Mouse (Mus musculus): ENCODE data around the gene Ift81. TPM values are rescaled to one million over a fixed set of nuclear protein-coding genes. Genes with fewer than 3 reads are reported as not detected.
"Not testable (repeated sequence)": the region's sequence is repeated elsewhere in the genome, so short reads cannot be mapped to it uniquely, and the experiment has no call there.

The Ift81 gene
- polyA plus RNA-seq (2015; fragmentation: Nextera tagmentation; extraction: Ambion mirVana), result 41.4 and 44.8 TPM in 2 replicates

GRCm38 (mm10) chr5:122613908-122614732 lies at the start of gene Ift81:
Gene Ift81 (minus strand): TSS chr5:122614518.
- no peaks in the 10 kb centered on the region for H3K27me3 ChIP-seq
- H3K9ac ChIP-seq, result peak within 1 kb of the TSS; percentile 83
- H3K27ac ChIP-seq (replicated peaks), result peak within 1 kb of the TSS; percentile 92
- peaks cover 16% of the 10 kb centered on the region for H3K4me1 ChIP-seq
- no peaks in the 10 kb centered on the region for H3K9me3 ChIP-seq (replicated peaks)
- peaks cover 3% of the 10 kb centered on the region for H3K36me3 ChIP-seq
- WGBS, result 2% methylated on average over 67 of the region's 67 CpGs
- ATAC-seq (ENCODE audit: insufficient number of reproducible peaks, low FRiP score, low TSS enrichment, low read depth), result peak; percentile 87
- peak within 1 kb of the TSS; percentile 87 for H3K4me3 ChIP-seq (replicated peaks)
- H3K4me2 ChIP-seq (replicated peaks), result peak within 1 kb of the TSS; percentile 63

DNA sequence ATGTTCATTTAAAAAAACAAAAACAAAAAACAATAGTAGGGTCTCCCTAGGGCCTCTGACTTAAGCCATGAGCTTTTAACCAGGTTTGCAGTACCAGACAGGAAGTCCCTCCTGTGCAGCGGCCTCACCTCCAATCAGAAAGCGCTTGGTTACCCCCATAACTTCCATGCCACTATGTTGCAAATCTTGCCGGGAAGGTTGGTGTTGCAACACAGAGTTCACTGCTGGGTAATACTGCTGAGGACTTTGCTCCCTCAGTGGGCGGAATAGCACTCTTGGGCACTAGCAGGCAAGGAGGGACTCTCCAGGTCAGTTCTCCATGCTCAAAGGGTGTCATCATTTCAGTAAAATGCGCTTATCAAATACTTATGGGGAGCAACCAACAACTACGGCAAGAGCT lies 48.2 kb upstream of the Ift81 start:
- WGBS, result 97% methylated on average over 6 of the region's 6 CpGs
- no peak overlapping the region for H3K4me3 ChIP-seq (replicated peaks)
- H3K27ac ChIP-seq (replicated peaks), result no peak overlapping the region
- no peaks in the 10 kb centered on the region for H3K9me3 ChIP-seq (replicated peaks)
- ATAC-seq (ENCODE audit: insufficient number of reproducible peaks, low FRiP score, low TSS enrichment, low read depth), result no peak
- H3K9ac ChIP-seq, result no peak overlapping the region
- H3K4me2 ChIP-seq (replicated peaks), result no peak overlapping the region
- H3K4me1 ChIP-seq, result no peaks in the 10 kb centered on the region
- H3K27me3 ChIP-seq, result no peaks in the 10 kb centered on the region
- no peaks in the 10 kb centered on the region for H3K36me3 ChIP-seq

DNA sequence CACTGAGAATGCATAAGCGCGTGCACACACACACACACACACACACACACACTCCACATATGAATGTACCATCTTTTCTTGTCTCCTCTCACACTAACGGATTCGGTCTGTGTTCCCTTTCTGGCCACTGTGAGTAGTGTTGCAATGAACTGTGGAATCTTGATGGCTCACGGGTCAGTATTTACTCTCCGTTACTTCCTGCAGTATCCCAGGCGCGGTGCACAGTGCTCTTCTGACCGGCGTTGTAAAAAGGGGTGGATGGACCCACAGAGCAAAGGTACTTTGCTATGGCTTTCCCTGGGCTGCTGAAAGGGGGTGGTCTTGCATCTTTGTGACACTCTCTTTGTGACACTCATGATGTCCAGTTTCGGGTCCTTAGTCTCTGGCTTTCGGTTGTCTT lies 42.5 kb upstream of the Ift81 start:
- Histone ChIP-seq H3K9ac (no peak overlapping the region), H3K4me2 (replicated peaks) (no peak overlapping the region), H3K9me3 (replicated peaks) (no peaks in the 10 kb centered on the region), H3K36me3 (no peaks in the 10 kb centered on the region), H3K4me1 (peaks cover 21% of the 10 kb centered on the region), H3K27ac (replicated peaks) (no peak overlapping the region), H3K27me3 (no peaks in the 10 kb centered on the region), H3K4me3 (replicated peaks) (no peak overlapping the region)
- no peak for ATAC-seq (ENCODE audit: insufficient number of reproducible peaks, low FRiP score, low TSS enrichment, low read depth)
- WGBS, result 94% methylated on average over 12 of the region's 12 CpGs

DNA sequence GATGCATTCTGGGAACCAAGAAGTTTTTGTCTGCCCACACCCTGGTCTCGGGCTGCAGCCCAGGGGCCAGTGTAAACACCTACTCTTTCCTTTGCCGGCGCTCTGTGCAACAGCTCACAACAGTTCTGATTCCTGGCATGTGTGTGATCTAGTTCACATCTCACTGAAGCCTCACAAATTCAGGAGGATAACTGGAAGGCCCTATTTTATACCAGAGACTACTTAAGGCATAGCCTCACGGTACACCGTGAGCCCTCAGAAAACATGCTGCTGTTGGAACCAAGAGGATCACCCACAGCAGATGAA lies 39.9 kb upstream of the Ift81 start:
- H3K9ac ChIP-seq, result no peak overlapping the region
- H3K27me3 ChIP-seq, result no peaks in the 10 kb centered on the region
- H3K36me3 ChIP-seq, result no peaks in the 10 kb centered on the region
- no peaks in the 10 kb centered on the region for H3K9me3 ChIP-seq (replicated peaks)
- H3K4me2 ChIP-seq (replicated peaks), result no peak overlapping the region
- 49% methylated on average over 5 of the region's 5 CpGs for whole genome bisulfite sequencing
- ATAC-seq (ENCODE audit: insufficient number of reproducible peaks, low FRiP score, low TSS enrichment, low read depth), result no peak
- peaks cover 21% of the 10 kb centered on the region for H3K4me1 ChIP-seq
- no peak overlapping the region for H3K4me3 ChIP-seq (replicated peaks)
- H3K27ac ChIP-seq (replicated peaks), result 0 out of 2 replicates have a peak overlapping the region, but pooled peaks have one; percentile 29

GRCm38 (mm10) chr5:122653446-122654267 lies 39.3 kb upstream of the Ift81 start:
- Histone ChIP-seq H3K9ac (no peak overlapping the region), H3K4me3 (replicated peaks) (no peak overlapping the region), H3K4me1 (peaks cover 21% of the 10 kb centered on the region), H3K27ac (replicated peaks) (0 out of 2 replicates have a peak overlapping the region, but pooled peaks have one; percentile 29), H3K27me3 (no peaks in the 10 kb centered on the region), H3K4me2 (replicated peaks) (no peak overlapping the region), H3K9me3 (replicated peaks) (no peaks in the 10 kb centered on the region), H3K36me3 (no peaks in the 10 kb centered on the region)
- peak; percentile 72; the same call in 1 of the 2 replicates for ATAC-seq (ENCODE audit: insufficient number of reproducible peaks, low FRiP score, low TSS enrichment, low read depth)
- 27% methylated on average over 15 of the region's 15 CpGs for WGBS

- WGBS, result 67% methylated on average over 10 of the region's 10 CpGs
Measured at GRCm38 (mm10) chr5:122653112-122653445, 38.8 kb upstream of the Ift81 start.

DNA sequence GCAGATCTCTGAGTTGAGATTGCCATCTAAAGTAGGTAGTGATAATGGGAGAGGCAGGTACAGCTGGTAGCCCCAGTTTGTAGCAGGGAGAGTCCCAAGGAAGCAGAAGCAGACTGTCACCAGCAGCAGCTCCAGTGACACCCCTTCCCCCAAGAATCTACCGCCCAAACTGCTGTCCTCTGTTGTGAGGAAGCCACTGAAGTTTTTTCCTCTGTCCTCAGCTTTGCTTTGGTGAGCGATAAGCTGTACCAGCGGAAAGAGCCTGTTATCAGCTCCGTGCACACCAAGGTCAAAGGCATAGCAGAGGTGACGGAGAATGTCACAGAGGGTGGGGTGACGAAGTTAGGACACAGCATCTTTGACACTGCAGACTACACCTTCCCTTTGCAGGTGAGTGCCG lies 38.2 kb upstream of the Ift81 start:
- Histone ChIP-seq H3K27me3 (no peaks in the 10 kb centered on the region), H3K36me3 (no peaks in the 10 kb centered on the region), H3K9ac (no peak overlapping the region), H3K4me2 (replicated peaks) (no peak overlapping the region), H3K9me3 (replicated peaks) (no peaks in the 10 kb centered on the region), H3K4me1 (peaks cover 21% of the 10 kb centered on the region), H3K4me3 (replicated peaks) (no peak overlapping the region), H3K27ac (replicated peaks) (no peak overlapping the region)
- WGBS, result 77% methylated on average over 7 of the region's 7 CpGs
- ATAC-seq (ENCODE audit: insufficient number of reproducible peaks, low FRiP score, low TSS enrichment, low read depth), result no peak

More at GRCm38 (mm10) chr5:122653112-122653445, 38.8 kb upstream of the Ift81 start:
- H3K4me1 ChIP-seq, result peaks cover 21% of the 10 kb centered on the region
- H3K4me3 ChIP-seq (replicated peaks), result no peak overlapping the region
- H3K4me2 ChIP-seq (replicated peaks), result no peak overlapping the region
- H3K27ac ChIP-seq (replicated peaks), result 0 out of 2 replicates have a peak overlapping the region, but pooled peaks have one; percentile 14
- no peak overlapping the region for H3K9ac ChIP-seq
- H3K36me3 ChIP-seq, result no peaks in the 10 kb centered on the region
- no peaks in the 10 kb centered on the region for H3K9me3 ChIP-seq (replicated peaks)
- no peaks in the 10 kb centered on the region for H3K27me3 ChIP-seq
- no peak for ATAC-seq (ENCODE audit: insufficient number of reproducible peaks, low FRiP score, low TSS enrichment, low read depth)

DNA sequence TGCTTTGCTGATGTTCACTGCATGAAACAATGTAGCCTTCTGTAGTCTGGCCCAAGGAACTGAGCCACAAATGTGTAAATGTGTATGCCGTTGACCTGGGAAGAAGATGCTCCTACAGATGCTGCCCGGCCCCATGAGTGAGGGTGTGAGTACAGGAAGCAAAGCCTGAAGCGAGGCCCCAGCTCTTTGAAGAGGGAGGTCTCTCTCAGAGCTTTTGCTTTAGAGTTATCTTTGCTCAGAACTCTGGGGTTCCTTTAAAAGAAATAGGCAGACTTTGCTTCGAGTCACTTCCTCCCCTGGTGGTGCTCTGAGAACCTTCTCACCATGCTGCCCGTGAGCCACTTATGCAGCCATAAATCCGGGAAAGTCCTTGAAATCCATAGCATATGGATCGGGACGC lies 35.8 kb upstream of the Ift81 start:
- Histone ChIP-seq H3K27me3 (no peaks in the 10 kb centered on the region), H3K4me1 (peaks cover 24% of the 10 kb centered on the region), H3K4me2 (replicated peaks) (no peak overlapping the region), H3K27ac (replicated peaks) (no peak overlapping the region), H3K9ac (no peak overlapping the region), H3K36me3 (no peaks in the 10 kb centered on the region), H3K4me3 (replicated peaks) (no peak overlapping the region), H3K9me3 (replicated peaks) (no peaks in the 10 kb centered on the region)
- no peak for ATAC-seq (ENCODE audit: insufficient number of reproducible peaks, low FRiP score, low TSS enrichment, low read depth)
- 85% methylated on average over 8 of the region's 8 CpGs for WGBS

GRCm38 (mm10) chr5:122649264-122649663 lies 34.9 kb upstream of the Ift81 start:
- peaks cover 21% of the 10 kb centered on the region for H3K4me1 ChIP-seq
- no peak for ATAC-seq (ENCODE audit: insufficient number of reproducible peaks, low FRiP score, low TSS enrichment, low read depth)
- H3K27ac ChIP-seq (replicated peaks), result no peak overlapping the region
- no peaks in the 10 kb centered on the region for H3K27me3 ChIP-seq
- H3K4me3 ChIP-seq (replicated peaks), result no peak overlapping the region
- H3K36me3 ChIP-seq, result no peaks in the 10 kb centered on the region
- 74% methylated on average over 8 of the region's 8 CpGs for WGBS
- no peak overlapping the region for H3K4me2 ChIP-seq (replicated peaks)
- H3K9ac ChIP-seq, result no peak overlapping the region
- no peaks in the 10 kb centered on the region for H3K9me3 ChIP-seq (replicated peaks)

GRCm38 (mm10) chr5:122647952-122648374 lies 33.6 kb upstream of the Ift81 start:
- H3K4me3 ChIP-seq (replicated peaks); H3K9ac ChIP-seq; H3K9me3 ChIP-seq (replicated peaks); H3K4me2 ChIP-seq (replicated peaks); H3K27me3 ChIP-seq; H3K36me3 ChIP-seq; ATAC-seq (ENCODE audit: insufficient number of reproducible peaks, low FRiP score, low TSS enrichment, low read depth); H3K27ac ChIP-seq (replicated peaks): not testable (repeated sequence)
- peaks cover 14% of the 10 kb centered on the region for H3K4me1 ChIP-seq
- WGBS, result 94% methylated on average over 14 of the region's 14 CpGs

DNA sequence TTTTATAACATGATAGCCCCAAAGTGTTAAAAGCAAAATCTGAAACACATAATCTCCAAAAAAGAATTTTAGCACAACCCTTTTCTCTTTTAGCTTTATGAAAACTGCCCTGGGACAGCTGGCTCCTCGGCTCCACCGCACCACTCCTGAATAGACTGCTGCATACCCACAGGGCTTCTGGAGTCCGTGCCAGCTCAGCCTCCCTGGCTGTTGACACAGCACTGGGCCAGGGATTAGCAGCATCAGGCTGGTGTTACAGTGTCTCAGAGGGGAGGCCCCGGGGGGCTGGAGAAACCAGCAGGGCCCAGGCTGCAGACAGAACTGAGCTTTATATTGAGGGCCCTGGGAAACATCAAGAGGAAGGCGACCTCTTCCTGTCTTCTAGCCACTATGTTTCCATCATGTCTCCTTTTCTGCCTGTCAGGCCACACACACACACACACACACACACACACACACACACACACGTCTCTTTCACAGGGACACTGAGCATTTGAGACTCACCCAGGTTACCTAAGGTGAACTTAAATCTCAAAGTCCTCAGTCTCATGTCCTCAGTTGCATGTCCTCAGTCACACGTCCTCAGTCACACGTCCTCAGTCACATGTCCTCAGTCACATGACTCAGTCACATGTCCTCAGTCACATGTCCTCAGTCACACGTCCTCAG lies 33.1 kb upstream of the Ift81 start:
- Histone ChIP-seq H3K9ac (no peak overlapping the region), H3K4me3 (replicated peaks) (no peak overlapping the region), H3K9me3 (replicated peaks) (no peaks in the 10 kb centered on the region), H3K4me1 (peaks cover 9% of the 10 kb centered on the region), H3K36me3 (no peaks in the 10 kb centered on the region), H3K4me2 (replicated peaks) (no peak overlapping the region), H3K27ac (replicated peaks) (no peak overlapping the region), H3K27me3 (no peaks in the 10 kb centered on the region)
- WGBS, result 56% methylated on average over 9 of the region's 9 CpGs
- ATAC-seq (ENCODE audit: insufficient number of reproducible peaks, low FRiP score, low TSS enrichment, low read depth), result no peak

Measured in embryonic facial prominence, embryonic 15.5 days (tissue).